Mouse (Mus musculus) embryonic facial prominence, embryonic 13.5 days (tissue): Measurements from ENCODE around the gene Gm10160. TPM values are rescaled to one million over a fixed set of nuclear protein-coding genes. Genes with fewer than 3 reads are reported as not detected.
"Not testable (repeated sequence)": the region's sequence is repeated elsewhere in the genome, so short reads cannot be mapped to it uniquely, and the experiment has no call there.

Source experiments
- ATAC-seq: fragments of 200-750 bp; cut with Nextera tagmentation; 2 replicates; pipeline ENCODE4 v1.8.0; 2017; ENCODE audit warnings: low read depth; ENCODE audit not compliant: insufficient number of reproducible peaks, insufficient read depth, low FRiP score, low TSS enrichment
- H3K27ac ChIP-seq: fragments of 300-500 bp; sonication (generic); 2 replicates; pipeline ENCODE4 v1.5.1; 2015; ENCODE audit warnings: moderate library complexity, mild to moderate bottlenecking, inconsistent platforms
- H3K27me3 ChIP-seq: fragments of 300-500 bp; sonication (generic); 2 replicates; pipeline ENCODE4 v1.6.1; 2015; ENCODE audit warnings: mild to moderate bottlenecking, inconsistent platforms
- H3K36me3 ChIP-seq: fragments of 300-500 bp; sonication (generic); 2 replicates; pipeline ENCODE4 v1.6.1; 2015; ENCODE audit warnings: mild to moderate bottlenecking, inconsistent platforms
- H3K4me1 ChIP-seq: fragments of 300-500 bp; sonication (generic); 2 replicates; pipeline ENCODE4 v1.6.1; 2015; ENCODE audit warnings: inconsistent platforms
- H3K4me2 ChIP-seq: fragments of 300-500 bp; sonication (generic); 2 replicates; pipeline ENCODE4 v1.6.1; 2015; ENCODE audit warnings: moderate library complexity, mild to moderate bottlenecking, inconsistent platforms
- H3K4me3 ChIP-seq: fragments of 300-500 bp; sonication (generic); 2 replicates; pipeline ENCODE4 v1.5.1; 2015; ENCODE audit warnings: mild to moderate bottlenecking, inconsistent platforms
- H3K9ac ChIP-seq: fragments of 300-500 bp; sonication (generic); 2 replicates; pipeline ENCODE4 v1.6.1; 2015; ENCODE audit warnings: mild to moderate bottlenecking, inconsistent platforms
- H3K9me3 ChIP-seq: fragments of 300-500 bp; sonication (generic); 2 replicates; pipeline ENCODE4 v1.6.1; 2016; ENCODE audit warnings: inconsistent platforms
- WGBS: fragments of 180-500 bp; shearing (Covaris S2); methylation state at CpG from one replicate; pipeline ENCODE4 v1.1.7; 2015; ENCODE audit warnings: mixed read lengths; 5-methylcytosine and 5-hydroxymethylcytosine counted together
- polyA plus RNA-seq: library from polyadenylated mRNA; unstranded; fragments of >200 nt; fragmentation: Nextera tagmentation; extraction: Ambion mirVana; gene quantifications from 2 replicates; pipeline ENCODE4 v1.2.1, GENCODE M21; 2015

The Gm10160 gene
- polyA plus RNA-seq, 1 experiment from 2014 or later: not detected

GRCm38 (mm10) chr7:81842998-81843397, 12.6 kb downstream of the Gm10160 start:
- 79% methylated on average over 1 of the region's 1 CpGs for WGBS
- H3K4me1 ChIP-seq: peaks cover 11% of the 10 kb centered on the region
- ATAC-seq: no peak
- no peak overlapping the region for H3K4me2 ChIP-seq
- no peaks in the 10 kb centered on the region for H3K9me3 ChIP-seq
- no peaks in the 10 kb centered on the region for H3K36me3 ChIP-seq
- H3K9ac ChIP-seq: no peak overlapping the region
- H3K4me3 ChIP-seq: no peak overlapping the region
- no peaks in the 10 kb centered on the region for H3K27me3 ChIP-seq
- H3K27ac ChIP-seq: no peak overlapping the region

- Histone ChIP-seq H3K4me3 (no peak overlapping the region), H3K9me3 (no peaks in the 10 kb centered on the region)
These were observed 13.5 kb downstream of the Gm10160 start for GRCm38 (mm10) chr7:81842141-81842540.

DNA sequence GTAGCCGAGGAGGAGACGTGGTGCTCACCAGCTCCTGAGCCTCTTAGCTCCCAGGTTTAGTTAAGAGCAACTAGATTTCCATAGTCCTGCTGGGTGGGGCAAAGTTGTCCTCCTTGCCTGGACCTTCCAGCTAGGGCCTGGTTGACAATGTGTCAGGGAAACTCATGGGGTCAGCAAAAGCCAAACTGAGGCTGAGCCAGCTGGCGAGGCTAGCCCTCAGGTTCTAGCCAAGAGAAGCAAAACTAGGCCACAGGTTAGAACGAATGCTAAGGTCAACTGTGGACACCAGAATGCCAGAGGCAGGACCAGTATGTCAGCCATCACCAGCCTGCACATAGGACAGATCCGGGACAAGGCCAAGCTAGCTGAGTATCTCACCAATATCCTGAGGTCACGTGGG, 14.2 kb downstream of the Gm10160 start:
- Histone ChIP-seq H3K36me3 (no peaks in the 10 kb centered on the region), H3K27me3 (no peaks in the 10 kb centered on the region), H3K4me1 (peaks cover 5% of the 10 kb centered on the region), H3K27ac (no peak overlapping the region), H3K4me2 (no peak overlapping the region), H3K4me3 (no peak overlapping the region), H3K9ac (no peak overlapping the region), H3K9me3 (no peaks in the 10 kb centered on the region)
- 88% methylated on average over 6 of the region's 6 CpGs for WGBS
- ATAC-seq: no peak

More at GRCm38 (mm10) chr7:81842141-81842540, 13.5 kb downstream of the Gm10160 start:
- H3K27me3 ChIP-seq: no peaks in the 10 kb centered on the region
- no peak overlapping the region for H3K27ac ChIP-seq
- H3K9ac ChIP-seq: no peak overlapping the region
- no peaks in the 10 kb centered on the region for H3K36me3 ChIP-seq
- no peak for ATAC-seq
- H3K4me1 ChIP-seq: peaks cover 11% of the 10 kb centered on the region
- WGBS: 86% methylated on average over 7 of the region's 7 CpGs
- H3K4me2 ChIP-seq: no peak overlapping the region

- WGBS: 59% methylated on average over 7 of the region's 7 CpGs
- H3K27ac ChIP-seq: no peak overlapping the region
- no peak for ATAC-seq
- no peak overlapping the region for H3K9ac ChIP-seq
- H3K36me3 ChIP-seq: no peaks in the 10 kb centered on the region
- peaks cover 5% of the 10 kb centered on the region for H3K4me1 ChIP-seq
- no peaks in the 10 kb centered on the region for H3K27me3 ChIP-seq
- H3K9me3 ChIP-seq: no peaks in the 10 kb centered on the region
- no peak overlapping the region for H3K4me3 ChIP-seq
- no peak overlapping the region for H3K4me2 ChIP-seq
These were observed 14.9 kb downstream of the Gm10160 start for GRCm38 (mm10) chr7:81840661-81841181.

DNA sequence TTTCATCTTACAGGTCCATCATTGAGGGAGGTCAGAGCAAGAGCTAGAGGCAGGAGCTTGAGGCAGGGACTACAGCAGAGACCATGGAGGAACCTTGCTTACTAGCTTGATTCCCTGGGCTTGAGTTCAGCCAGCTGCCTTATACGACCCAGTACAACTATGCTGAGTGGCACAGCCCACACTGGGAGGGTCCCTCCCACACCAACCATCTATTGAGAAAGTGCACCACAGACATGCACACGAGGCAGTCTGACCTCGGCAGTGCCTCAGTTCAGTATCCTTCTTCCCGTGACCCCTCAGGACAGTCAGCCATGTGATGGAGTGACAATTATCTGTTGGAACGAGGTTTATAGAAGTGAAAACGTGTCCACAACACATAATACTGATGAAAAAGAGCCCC, 15.8 kb downstream of the Gm10160 start:
- Histone ChIP-seq H3K9me3 (no peaks in the 10 kb centered on the region), H3K36me3 (no peaks in the 10 kb centered on the region), H3K4me3 (no peak overlapping the region), H3K4me2 (no peak overlapping the region), H3K27me3 (no peaks in the 10 kb centered on the region), H3K4me1 (peaks cover 5% of the 10 kb centered on the region), H3K9ac (no peak overlapping the region), H3K27ac (no peak overlapping the region)
- ATAC-seq: no peak
- 71% methylated on average over 6 of the region's 6 CpGs for WGBS

GRCm38 (mm10) chr7:81837771-81838170, 17.8 kb downstream of the Gm10160 start:
- H3K27ac ChIP-seq, H3K9ac ChIP-seq, H3K36me3 ChIP-seq, ATAC-seq, H3K4me2 ChIP-seq, H3K27me3 ChIP-seq, H3K4me1 ChIP-seq, H3K4me3 ChIP-seq, H3K9me3 ChIP-seq: not testable (repeated sequence)
- WGBS: 82% methylated on average over 5 of the region's 5 CpGs

- no peaks in the 10 kb centered on the region for H3K9me3 ChIP-seq
- ATAC-seq: no peak
- H3K4me2 ChIP-seq: no peak overlapping the region
- no peak overlapping the region for H3K9ac ChIP-seq
- H3K4me3 ChIP-seq: no peak overlapping the region
- H3K4me1 ChIP-seq: no peaks in the 10 kb centered on the region
- no peaks in the 10 kb centered on the region for H3K36me3 ChIP-seq
- no peaks in the 10 kb centered on the region for H3K27me3 ChIP-seq
- WGBS: 54% methylated on average over 5 of the region's 5 CpGs
- no peak overlapping the region for H3K27ac ChIP-seq
These were observed 20.2 kb downstream of the Gm10160 start for GRCm38 (mm10) chr7:81835430-81835829.

- H3K9me3 ChIP-seq: no peaks in the 10 kb centered on the region
- no peak for ATAC-seq
- no peaks in the 10 kb centered on the region for H3K27me3 ChIP-seq
- no peak overlapping the region for H3K4me3 ChIP-seq
- no peaks in the 10 kb centered on the region for H3K36me3 ChIP-seq
- H3K9ac ChIP-seq: no peak overlapping the region
- H3K4me2 ChIP-seq: no peak overlapping the region
- H3K4me1 ChIP-seq: peaks cover 3% of the 10 kb centered on the region; the same call in 1 of the 2 replicates
- H3K27ac ChIP-seq: no peak overlapping the region
These were observed 20.7 kb downstream of the Gm10160 start for GRCm38 (mm10) chr7:81834847-81835246.

DNA sequence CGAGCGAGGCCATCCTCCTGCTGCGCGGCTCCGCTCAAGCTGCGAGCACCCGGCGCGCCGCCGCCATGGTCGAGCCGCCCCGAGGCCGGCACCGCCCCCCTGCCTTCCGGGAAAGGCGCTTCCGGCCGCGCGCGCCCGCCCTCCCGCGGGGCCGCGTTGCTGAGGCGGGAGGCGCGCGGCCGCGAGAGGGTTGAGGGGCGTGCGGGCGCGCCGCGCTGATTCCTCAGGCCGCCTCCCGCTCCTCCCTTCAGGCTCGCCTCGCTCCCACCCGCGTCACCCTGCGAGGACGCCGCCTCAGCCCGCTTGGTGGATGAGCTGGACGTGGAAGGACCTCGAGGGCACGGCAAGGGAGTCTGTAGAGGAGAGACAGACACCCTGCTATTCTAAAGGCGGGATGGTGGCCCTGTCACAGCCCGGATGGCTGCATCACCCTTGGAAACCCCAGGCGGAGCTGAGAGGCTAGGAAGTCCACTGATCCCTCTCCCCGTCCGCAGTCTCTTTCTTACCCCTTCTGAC, 26.2 kb downstream of the Gm10160 start, which contains the start of gene Btbd1:
Gene Btbd1 (minus strand): TSS at position 53 of the 516 bp plus-strand sequence.
- WGBS: under 1% methylated on average over 56 of the region's 58 CpGs
- Histone ChIP-seq H3K27me3 (no peaks in the 10 kb centered on the region), H3K27ac (peak within 1 kb of the TSS; percentile 92), H3K4me3 (peak within 1 kb of the TSS; percentile 76), H3K4me2 (peak within 1 kb of the TSS; percentile 79), H3K36me3 (no peaks in the 10 kb centered on the region), H3K9ac (peak within 1 kb of the TSS; percentile 90), H3K4me1 (peaks cover 40% of the 10 kb centered on the region), H3K9me3 (no peaks in the 10 kb centered on the region)
- ATAC-seq: peak; percentile 83

DNA sequence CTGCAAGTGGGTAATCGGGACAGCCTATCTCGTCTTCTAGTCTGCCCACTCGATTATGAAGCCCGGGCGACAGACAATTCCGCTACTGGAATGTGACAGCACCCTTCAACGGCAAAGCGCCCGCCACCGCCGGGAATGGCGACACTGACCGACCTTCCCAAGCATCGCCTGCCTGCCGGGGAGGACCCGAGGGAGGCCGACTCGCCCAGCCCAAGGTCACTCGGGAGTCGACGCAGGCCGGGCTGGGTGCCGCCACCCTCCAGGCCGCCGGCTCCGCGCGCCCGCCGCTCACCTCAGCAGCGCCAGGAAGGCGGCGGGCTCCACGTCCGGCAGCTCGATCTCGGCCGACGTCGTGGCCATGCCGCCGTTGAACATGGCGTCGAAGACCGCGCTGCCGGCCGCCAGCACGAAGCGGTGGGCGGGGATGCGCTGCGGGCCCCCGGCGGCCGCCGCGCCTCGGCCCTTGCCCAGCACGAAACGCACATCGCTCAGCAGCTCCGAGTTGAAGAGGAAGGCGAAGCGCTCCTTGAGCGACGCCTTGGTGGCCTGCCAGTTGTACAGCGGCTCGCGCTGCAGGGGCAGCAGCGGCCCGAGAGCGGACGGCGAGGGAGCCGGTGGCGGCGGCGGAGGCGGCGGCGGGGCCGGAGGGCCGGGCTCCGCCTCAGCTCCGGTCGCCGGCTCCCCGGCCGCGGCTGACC, 26.8 kb downstream of the Gm10160 start:
- under 1% methylated on average over 86 of the region's 91 CpGs for WGBS
- peak overlapping the region; percentile 76 for H3K4me3 ChIP-seq
- peak; percentile 73 for ATAC-seq
- peaks cover 44% of the 10 kb centered on the region for H3K4me1 ChIP-seq
- H3K27ac ChIP-seq: peak overlapping the region; percentile 92
- peak overlapping the region; percentile 90 for H3K9ac ChIP-seq
- no peaks in the 10 kb centered on the region for H3K9me3 ChIP-seq
- no peaks in the 10 kb centered on the region for H3K36me3 ChIP-seq
- no peaks in the 10 kb centered on the region for H3K27me3 ChIP-seq
- H3K4me2 ChIP-seq: peak overlapping the region; percentile 79

DNA sequence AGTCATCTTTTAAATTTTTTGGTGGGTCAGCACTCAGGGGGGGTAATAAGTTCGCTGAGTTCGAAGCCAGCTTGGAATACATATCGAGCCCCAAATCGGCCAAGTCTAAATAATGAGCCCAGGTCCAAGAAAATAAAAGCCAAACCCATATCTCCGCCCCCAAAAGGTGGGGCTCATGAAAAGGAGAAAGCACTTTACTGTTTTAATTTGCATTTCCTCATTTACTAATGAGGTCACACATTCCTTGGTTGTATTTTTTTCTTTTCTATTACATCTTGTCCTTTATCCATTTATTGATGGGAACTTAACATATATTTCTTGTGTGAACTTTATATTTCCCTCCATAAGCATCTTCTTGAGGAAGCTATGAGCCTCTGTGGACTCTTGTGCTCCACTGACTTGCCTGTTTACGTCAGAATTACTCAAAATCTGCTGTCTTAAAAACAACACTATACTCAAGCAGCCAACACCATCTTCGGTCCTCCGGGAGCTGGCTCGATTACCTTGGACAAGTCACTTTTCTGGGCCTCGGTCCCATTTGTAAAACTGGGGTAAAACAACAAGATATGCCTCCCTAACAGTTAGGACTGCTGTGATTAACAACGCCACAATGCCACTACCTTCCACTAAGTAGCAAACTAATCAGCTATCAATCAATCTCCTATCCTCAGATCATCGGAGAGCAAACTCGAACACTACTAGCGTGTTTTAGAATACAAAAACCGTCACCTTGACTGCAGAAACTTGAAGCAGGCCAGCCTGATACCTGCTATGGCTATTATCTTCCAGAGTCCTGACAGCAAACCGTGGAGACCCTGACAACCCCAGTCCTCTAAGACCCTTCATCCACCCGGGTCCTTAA, 27.6 kb downstream of the Gm10160 start:
- WGBS: 25% methylated on average over 17 of the region's 17 CpGs
- peaks cover 44% of the 10 kb centered on the region for H3K4me1 ChIP-seq
- H3K36me3 ChIP-seq: no peaks in the 10 kb centered on the region
- H3K27me3 ChIP-seq: no peaks in the 10 kb centered on the region
- no peaks in the 10 kb centered on the region for H3K9me3 ChIP-seq
- peak overlapping the region; percentile 90 for H3K9ac ChIP-seq
- no peak for ATAC-seq
- H3K27ac ChIP-seq: peak overlapping the region; percentile 92; the same call in 1 of the 2 replicates
- peak overlapping the region; percentile 79 for H3K4me2 ChIP-seq
- peak overlapping the region; percentile 76 for H3K4me3 ChIP-seq
